Mouse (Mus musculus) megakaryocyte, embryonic 14.5 days (primary cell): Measurements from ENCODE around the gene Gm42669.

Experiments used
- FLI1 ChIP-seq: IDR thresholded peaks from 2 replicates; pipeline ENCODE4 v1.6.1; 2012; ENCODE audit warnings: low read length, inconsistent platforms, mixed read lengths
- GATA1 ChIP-seq: IDR thresholded peaks from 3 replicates; pipeline ENCODE4 v1.6.1; 2012; ENCODE audit warnings: mixed read lengths, low read length, inconsistent platforms, borderline replicate concordance

- TF ChIP-seq FLI1 (no peak), GATA1 (no peak)
Observed at GRCm38 (mm10) chr5:107498806-107499310, 8.6 kb upstream of the Gm42669 start.
